Mouse (Mus musculus) liver, embryonic 11.5 days (tissue): ENCODE data around the gene Slc16a9. TPM values are rescaled to one million over a fixed set of nuclear protein-coding genes. Genes with fewer than 3 reads are reported as not detected.

Experiments used
- ATAC-seq: fragments of 200-750 bp; cut with Nextera tagmentation; replicated peaks from 2 replicates; pipeline ENCODE4 v1.8.0; 2017; ENCODE audit warnings: moderate number of reproducible peaks, mild to moderate bottlenecking, moderate TSS enrichment, moderate library complexity; ENCODE audit not compliant: low FRiP score
- DNase-seq: peaks from one replicate; pipeline ENCODE4 v3.0.0-alpha.2; 2017; ENCODE audit warnings: low spot score
- H3K27ac ChIP-seq: fragments of 300-500 bp; sonication (generic); 2 replicates; pipeline ENCODE4 v1.5.1; 2014; ENCODE audit warnings: mild to moderate bottlenecking, low read depth, low read length, control low read depth
- H3K27me3 ChIP-seq: fragments of 300-500 bp; sonication (generic); replicated peaks from 2 replicates; pipeline ENCODE4 v1.6.1; 2014; ENCODE audit warnings: low read length, mixed read lengths; ENCODE audit not compliant: control insufficient read depth, insufficient read depth
- H3K36me3 ChIP-seq: fragments of 300-500 bp; sonication (generic); 2 replicates; pipeline ENCODE4 v1.6.1; 2014; ENCODE audit warnings: mild to moderate bottlenecking, low read length, moderate library complexity, mixed read lengths; ENCODE audit not compliant: control insufficient read depth, insufficient read depth
- H3K4me1 ChIP-seq: fragments of 300-500 bp; sonication (generic); replicated peaks from 2 replicates; pipeline ENCODE4 v1.6.1; 2014; ENCODE audit warnings: low read length, mixed read lengths; ENCODE audit not compliant: control insufficient read depth, insufficient read depth
- H3K4me2 ChIP-seq: fragments of 300-500 bp; sonication (generic); 2 replicates; pipeline ENCODE4 v1.6.1; 2014; ENCODE audit warnings: mild to moderate bottlenecking, control low read depth, moderate library complexity
- H3K4me3 ChIP-seq: fragments of 300-500 bp; sonication (generic); 2 replicates; pipeline ENCODE4 v1.5.1; 2014; ENCODE audit warnings: low read depth, low read length, control low read depth
- H3K9ac ChIP-seq: fragments of 300-500 bp; sonication (generic); 2 replicates; pipeline ENCODE4 v1.6.1; 2014; ENCODE audit warnings: low read depth, low read length, control low read depth
- H3K9me3 ChIP-seq: fragments of 300-500 bp; sonication (generic); 2 replicates; pipeline ENCODE4 v1.6.1; 2016; ENCODE audit warnings: low read length, inconsistent platforms, mixed read lengths; ENCODE audit not compliant: control insufficient read depth
- WGBS: fragments of 180-500 bp; shearing (Covaris S2); extraction: QIAGEN DNeasy Blood & Tissue Kit; methylation state at CpG from one replicate; pipeline ENCODE4 v1.1.7; 2014; 5-methylcytosine and 5-hydroxymethylcytosine counted together
- polyA plus RNA-seq: library from polyadenylated mRNA; unstranded; fragments of >200 nt; fragmentation: Nextera tagmentation; extraction: Ambion mirVana; gene quantifications from 2 replicates; pipeline ENCODE4 v1.2.1, GENCODE M21; 2014

Gene Slc16a9
- polyA plus RNA-seq, 1 experiment from 2014 or later: 1.0 TPM

GRCm38 (mm10) chr10:70237936-70238335, 7.0 kb upstream of the Slc16a9 start:
- ATAC-seq (no peak), DNase-seq (no peak)
- WGBS: 57% methylated on average over 2 of the region's 2 CpGs
- Histone ChIP-seq H3K36me3 (no peaks in the 10 kb centered on the region), H3K27me3 (no peaks in the 10 kb centered on the region; the same call in 1 of the 2 replicates), H3K9ac (no peak overlapping the region), H3K4me2 (no peak overlapping the region), H3K27ac (no peak overlapping the region), H3K4me3 (no peak overlapping the region), H3K4me1 (no peaks in the 10 kb centered on the region), H3K9me3 (no peaks in the 10 kb centered on the region)

GRCm38 (mm10) chr10:70242751-70243444, 2.0 kb upstream of the Slc16a9 start:
- Histone ChIP-seq H3K4me3 (no peak overlapping the region), H3K27me3 (peaks cover 26% of the 10 kb centered on the region), H3K4me2 (no peak overlapping the region), H3K4me1 (no peaks in the 10 kb centered on the region), H3K36me3 (no peaks in the 10 kb centered on the region), H3K9ac (no peak overlapping the region), H3K9me3 (no peaks in the 10 kb centered on the region), H3K27ac (no peak overlapping the region)
- ATAC-seq (no peak), DNase-seq (no peak)
- WGBS: 46% methylated on average over 8 of the region's 8 CpGs

GRCm38 (mm10) chr10:70245559-70245945, 652 bp downstream of the Slc16a9 start:
- H3K27me3 ChIP-seq: peaks cover 26% of the 10 kb centered on the region
- no peaks in the 10 kb centered on the region for H3K9me3 ChIP-seq
- no peaks in the 10 kb centered on the region for H3K36me3 ChIP-seq
- no peak overlapping the region for H3K27ac ChIP-seq
- peak overlapping the region; percentile 50 for H3K9ac ChIP-seq
- H3K4me3 ChIP-seq: peak overlapping the region; percentile 57
- H3K4me1 ChIP-seq: no peaks in the 10 kb centered on the region
- ATAC-seq (no peak), DNase-seq (peak; percentile 39)
- 3% methylated on average over 16 of the region's 16 CpGs for WGBS
- H3K4me2 ChIP-seq: peak overlapping the region; percentile 85

GRCm38 (mm10) chr10:70246076-70246475, 1.2 kb downstream of the Slc16a9 start:
- Histone ChIP-seq H3K9ac (no peak overlapping the region), H3K4me3 (no peak overlapping the region; the same call in 1 of the 2 replicates), H3K9me3 (no peaks in the 10 kb centered on the region), H3K4me2 (peak overlapping the region; percentile 85; the same call in 1 of the 2 replicates), H3K27me3 (peaks cover 26% of the 10 kb centered on the region), H3K36me3 (no peaks in the 10 kb centered on the region), H3K27ac (no peak overlapping the region), H3K4me1 (no peaks in the 10 kb centered on the region)
- WGBS: 41% methylated on average over 9 of the region's 9 CpGs
- ATAC-seq (no peak), DNase-seq (no peak)

- no peak for DNase-seq
- Histone ChIP-seq H3K27me3 (peaks cover 10% of the 10 kb centered on the region), H3K36me3 (no peaks in the 10 kb centered on the region), H3K9me3 (no peaks in the 10 kb centered on the region), H3K4me2 (no peak overlapping the region), H3K9ac (no peak overlapping the region), H3K4me1 (no peaks in the 10 kb centered on the region), H3K27ac (no peak overlapping the region), H3K4me3 (no peak overlapping the region)
- WGBS: 79% methylated on average over 4 of the region's 4 CpGs
- no peak for ATAC-seq
Measured at GRCm38 (mm10) chr10:70250354-70250753, 5.5 kb downstream of the Slc16a9 start.

GRCm38 (mm10) chr10:70250766-70251165, 5.9 kb downstream of the Slc16a9 start:
- Histone ChIP-seq H3K27me3 (peaks cover 6% of the 10 kb centered on the region), H3K9ac (no peak overlapping the region), H3K4me2 (no peak overlapping the region), H3K36me3 (no peaks in the 10 kb centered on the region), H3K4me1 (no peaks in the 10 kb centered on the region), H3K27ac (no peak overlapping the region), H3K9me3 (no peaks in the 10 kb centered on the region), H3K4me3 (no peak overlapping the region)
- no peak for ATAC-seq
- DNase-seq: no peak
- WGBS: 77% methylated on average over 6 of the region's 6 CpGs

- Histone ChIP-seq H3K4me1 (no peaks in the 10 kb centered on the region), H3K9me3 (no peaks in the 10 kb centered on the region), H3K27ac (no peak overlapping the region), H3K9ac (no peak overlapping the region), H3K4me2 (no peak overlapping the region), H3K4me3 (no peak overlapping the region), H3K36me3 (no peaks in the 10 kb centered on the region), H3K27me3 (no peaks in the 10 kb centered on the region)
- 69% methylated on average over 4 of the region's 4 CpGs for WGBS
- ATAC-seq: no peak
- DNase-seq: no peak
Measured at GRCm38 (mm10) chr10:70254666-70255065, 9.8 kb downstream of the Slc16a9 start.

- DNase-seq: no peak
- no peak overlapping the region for H3K9ac ChIP-seq
- no peaks in the 10 kb centered on the region for H3K27me3 ChIP-seq
- WGBS: 79% methylated on average over 15 of the region's 15 CpGs
- no peak overlapping the region for H3K4me3 ChIP-seq
- H3K36me3 ChIP-seq: no peaks in the 10 kb centered on the region
- no peak overlapping the region for H3K27ac ChIP-seq
- no peaks in the 10 kb centered on the region for H3K4me1 ChIP-seq
- ATAC-seq: no peak
- H3K9me3 ChIP-seq: no peaks in the 10 kb centered on the region
- no peak overlapping the region for H3K4me2 ChIP-seq
Measured at GRCm38 (mm10) chr10:70255601-70256210, 10.8 kb downstream of the Slc16a9 start.

GRCm38 (mm10) chr10:70257029-70257428, 12.1 kb downstream of the Slc16a9 start:
- WGBS: 59% methylated on average over 4 of the region's 4 CpGs
- Histone ChIP-seq H3K27ac (no peak overlapping the region), H3K36me3 (no peaks in the 10 kb centered on the region), H3K4me3 (no peak overlapping the region), H3K9ac (no peak overlapping the region), H3K9me3 (no peaks in the 10 kb centered on the region), H3K4me1 (no peaks in the 10 kb centered on the region), H3K27me3 (no peaks in the 10 kb centered on the region), H3K4me2 (no peak overlapping the region)
- DNase-seq (no peak), ATAC-seq (no peak)
